Mouse (Mus musculus) left cerebral cortex, postnatal 14 days (tissue): ENCODE results near the gene Slc17a7. TPM values are rescaled to one million over a fixed set of nuclear protein-coding genes. Genes with fewer than 3 reads are reported as not detected.

Experiments used
- DNase-seq, 2 experiments: peaks; one replicate each; pipeline ENCODE4 v3.0.0; 2021 to 2022; ENCODE audit warnings: low spot score in 2 of 2, mixed read lengths in 1 of 2
- intact Hi-C: fragments of 180-260 bp; cut with DNase I; formaldehyde crosslinking; loops from one replicate; pipeline ENCODE4 v1.15.1; 2025
- total RNA-seq, 2 experiments: library from RNA; stranded (reverse); gene quantifications; 2 replicates each; pipeline ENCODE4 v1.2.3; 2021

The Slc17a7 gene
- total RNA-seq, 2 experiments from 2014 or later, result 1,570 to 1,628 TPM

DNA sequence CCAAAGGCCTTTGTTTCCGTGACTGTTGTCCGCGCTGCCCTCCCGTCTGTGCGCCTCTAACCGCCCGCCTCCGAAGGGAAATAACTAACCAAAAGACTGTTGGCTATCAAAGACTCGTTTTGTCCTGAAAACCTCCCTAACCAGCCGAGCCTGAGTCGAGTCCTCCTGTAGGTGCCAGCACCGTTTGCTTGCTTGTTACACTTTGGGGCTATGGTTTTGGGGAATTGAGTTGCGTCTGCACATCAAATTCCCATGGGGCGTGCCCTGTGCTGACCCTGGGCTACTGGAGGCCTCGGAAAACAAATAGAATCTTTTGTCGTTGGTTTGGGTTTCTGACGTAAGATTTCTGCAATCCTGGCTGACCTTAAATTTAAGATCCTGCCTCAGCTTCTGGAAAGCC lies 34.4 kb upstream of the Slc17a7 start:
- no peak for DNase-seq
- intact Hi-C loops, result no loop called here

DNA sequence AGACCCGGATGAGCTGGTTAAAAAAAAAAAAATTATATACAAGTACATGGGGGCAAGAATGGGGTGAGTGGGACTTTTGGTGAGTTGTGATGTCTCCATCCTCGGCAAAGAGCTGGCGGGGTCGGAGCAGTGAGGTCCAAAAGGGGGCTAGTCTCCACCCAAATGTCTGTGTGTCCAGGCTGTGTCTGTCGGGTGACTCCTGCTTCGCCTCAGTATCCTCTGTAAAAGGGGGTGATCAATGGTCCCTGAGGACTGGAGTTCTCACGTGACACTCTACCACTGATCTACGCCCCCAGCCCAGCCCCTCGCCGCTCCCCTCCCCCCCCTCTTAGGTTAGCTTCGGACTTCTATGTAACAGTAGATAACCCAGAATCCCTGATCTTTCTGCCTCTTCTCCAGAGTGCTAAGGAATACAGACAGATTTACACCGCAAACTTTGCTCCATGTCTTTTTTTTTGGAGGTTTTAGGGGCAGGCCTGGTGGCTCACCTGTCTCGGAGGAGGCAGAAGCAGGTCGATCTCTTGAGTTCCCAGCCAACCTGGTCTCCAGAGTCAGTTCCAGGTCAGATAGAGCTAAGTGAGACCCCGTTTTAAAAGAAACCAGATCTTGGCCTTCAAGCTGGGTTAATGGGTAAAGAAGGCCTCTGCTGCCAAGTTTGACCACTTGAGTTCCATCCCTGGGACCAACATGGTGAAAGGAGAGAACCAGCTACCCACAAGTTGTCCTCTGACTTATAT lies 33.8 kb upstream of the Slc17a7 start:
- intact Hi-C loops, result no loop called here
- no peak for DNase-seq

DNA sequence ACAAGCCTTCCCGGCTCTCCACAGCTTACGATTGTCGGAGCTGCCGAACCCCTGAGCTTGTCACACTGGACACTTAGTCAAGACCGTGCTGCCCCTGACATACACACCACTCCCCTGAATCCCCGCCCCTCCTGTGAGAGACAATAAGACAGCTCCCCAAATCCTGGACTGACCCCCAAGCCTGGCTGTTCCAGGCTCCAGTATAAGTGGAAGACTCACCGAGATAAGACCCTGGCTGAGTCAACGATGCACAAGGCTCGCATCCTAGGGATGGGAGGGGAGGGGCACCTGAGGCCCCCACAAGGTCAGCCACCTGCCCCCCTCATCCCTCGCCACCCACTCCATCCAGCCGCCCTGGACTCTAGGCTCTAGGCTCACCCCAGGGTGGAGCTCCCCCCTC lies 31.9 kb upstream of the Slc17a7 start:
- DNase-seq, result no peak
- intact Hi-C loops, result no loop called here

DNA sequence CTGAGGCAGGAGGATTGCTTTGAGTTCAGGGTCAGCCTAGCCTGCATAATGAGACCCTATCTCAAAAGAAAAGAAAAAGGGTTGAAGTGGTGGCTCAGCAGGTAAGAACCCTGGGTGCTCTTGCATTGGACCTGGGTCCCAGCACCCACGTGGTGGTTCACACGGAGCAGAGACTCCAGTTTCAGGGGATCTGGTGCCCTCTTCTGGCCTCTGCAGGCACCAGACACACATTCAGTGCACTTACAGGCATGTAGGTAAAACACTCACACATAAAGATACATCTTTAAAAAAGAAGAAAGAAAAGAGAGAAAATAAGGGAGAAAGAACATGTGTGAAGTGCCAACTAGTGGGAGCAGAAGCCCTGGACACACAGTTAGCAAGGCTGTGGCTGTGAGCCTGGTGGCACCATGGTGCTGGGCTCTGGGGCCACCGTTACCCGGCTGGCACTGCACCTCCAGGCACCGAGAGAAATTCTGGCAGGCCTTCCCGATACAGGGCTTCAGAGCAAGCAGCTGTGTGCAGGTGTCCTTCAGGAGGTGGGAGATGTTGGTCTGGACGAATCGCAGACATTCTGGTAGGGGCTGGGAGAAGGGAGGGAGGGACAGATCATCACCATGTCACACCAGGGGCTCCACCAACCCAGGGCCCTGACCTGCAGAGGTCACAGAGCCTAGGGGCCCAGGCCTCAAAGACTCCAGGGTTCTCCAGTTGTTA lies 30.1 kb upstream of the Slc17a7 start:
- no peak for DNase-seq
- intact Hi-C loops, result no loop called here

DNA sequence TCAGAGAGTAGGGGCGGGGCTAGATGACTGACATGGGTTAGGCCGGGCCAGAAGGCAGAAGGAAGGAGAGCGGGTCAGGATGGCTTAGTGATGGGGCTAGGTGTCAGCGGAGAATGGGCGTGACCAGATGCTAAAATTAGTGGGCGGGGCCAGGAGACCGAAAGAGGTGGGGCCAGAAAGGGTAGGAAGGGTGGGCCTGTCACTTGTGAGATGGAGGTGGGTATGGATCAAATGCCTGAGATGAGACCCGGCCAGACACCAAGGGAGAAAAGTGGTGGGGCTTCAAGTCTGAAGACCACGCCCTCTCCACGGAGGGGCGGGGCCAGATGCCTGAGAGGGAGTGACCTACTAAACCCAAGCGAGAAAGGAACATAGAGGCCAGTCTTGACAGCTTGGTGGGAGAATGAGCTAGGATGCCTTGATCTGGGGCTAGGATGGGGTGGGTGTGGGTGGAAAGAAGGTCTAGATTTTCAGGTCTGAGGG lies 29.2 kb upstream of the Slc17a7 start:
- intact Hi-C loops, result no loop called here
- DNase-seq, result no peak

DNA sequence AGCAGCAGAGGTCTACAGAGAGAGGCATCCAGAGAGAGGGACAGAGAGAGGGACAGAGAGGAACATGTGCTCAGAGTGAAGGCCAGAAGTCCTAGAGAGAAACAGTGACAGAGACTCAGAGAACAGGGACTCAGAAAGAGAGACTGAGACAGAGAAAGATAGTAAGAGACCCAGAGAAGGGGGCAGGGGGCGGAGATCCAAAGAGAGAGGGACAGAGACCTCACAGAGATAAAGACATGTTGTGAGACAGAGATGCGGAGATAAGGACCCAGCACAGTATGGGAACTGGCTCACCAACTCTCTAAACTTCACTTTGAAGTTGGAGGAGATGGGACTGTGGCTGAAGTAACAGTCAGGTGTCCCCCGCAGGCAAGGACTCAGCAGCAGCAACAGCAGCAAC lies 28.4 kb upstream of the Slc17a7 start:
- no peak for DNase-seq
- intact Hi-C loops, result no loop called here

DNA sequence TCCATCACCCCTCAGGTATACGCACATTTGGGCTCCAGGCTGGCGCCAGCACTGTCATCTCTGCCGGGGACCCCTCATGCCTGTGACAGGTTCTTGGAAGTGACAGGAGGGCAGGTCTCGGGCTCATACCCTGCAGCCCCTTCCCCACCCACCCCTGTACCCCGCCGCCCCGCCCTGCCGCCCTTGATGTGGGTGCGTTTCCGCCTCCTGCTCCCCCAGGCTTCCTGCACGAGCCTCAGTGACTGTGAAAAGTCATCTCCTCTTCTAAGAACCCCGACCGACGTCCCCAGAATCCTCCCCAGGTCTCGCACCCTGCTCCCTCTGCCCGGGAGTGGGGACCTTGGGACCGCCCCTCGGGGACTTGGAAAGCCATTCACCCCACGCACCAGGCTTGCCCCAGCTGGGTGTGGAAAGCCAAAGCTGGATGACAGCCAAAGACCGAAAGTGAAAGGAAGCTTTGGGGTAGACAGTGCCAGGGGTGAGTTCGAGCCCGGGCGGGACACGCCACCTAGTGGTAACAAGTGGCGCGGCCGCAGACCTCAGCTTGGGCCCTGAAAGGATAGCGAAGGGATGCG lies 27.7 kb upstream of the Slc17a7 start, which contains the start of the genes Gm45713 and Flt3l:
Gm45713 (minus strand) TSS at position 239 of the 575 bp plus-strand sequence.
Flt3l (minus strand) TSS at position 440 of the 575 bp plus-strand sequence.
- intact Hi-C loops, result loop anchor here (2.0 kb wide), 1 partner anchor 57 kb away; no protein-coding TSS in a partner anchor
- peak; percentile 87 to 89 for DNase-seq

DNA sequence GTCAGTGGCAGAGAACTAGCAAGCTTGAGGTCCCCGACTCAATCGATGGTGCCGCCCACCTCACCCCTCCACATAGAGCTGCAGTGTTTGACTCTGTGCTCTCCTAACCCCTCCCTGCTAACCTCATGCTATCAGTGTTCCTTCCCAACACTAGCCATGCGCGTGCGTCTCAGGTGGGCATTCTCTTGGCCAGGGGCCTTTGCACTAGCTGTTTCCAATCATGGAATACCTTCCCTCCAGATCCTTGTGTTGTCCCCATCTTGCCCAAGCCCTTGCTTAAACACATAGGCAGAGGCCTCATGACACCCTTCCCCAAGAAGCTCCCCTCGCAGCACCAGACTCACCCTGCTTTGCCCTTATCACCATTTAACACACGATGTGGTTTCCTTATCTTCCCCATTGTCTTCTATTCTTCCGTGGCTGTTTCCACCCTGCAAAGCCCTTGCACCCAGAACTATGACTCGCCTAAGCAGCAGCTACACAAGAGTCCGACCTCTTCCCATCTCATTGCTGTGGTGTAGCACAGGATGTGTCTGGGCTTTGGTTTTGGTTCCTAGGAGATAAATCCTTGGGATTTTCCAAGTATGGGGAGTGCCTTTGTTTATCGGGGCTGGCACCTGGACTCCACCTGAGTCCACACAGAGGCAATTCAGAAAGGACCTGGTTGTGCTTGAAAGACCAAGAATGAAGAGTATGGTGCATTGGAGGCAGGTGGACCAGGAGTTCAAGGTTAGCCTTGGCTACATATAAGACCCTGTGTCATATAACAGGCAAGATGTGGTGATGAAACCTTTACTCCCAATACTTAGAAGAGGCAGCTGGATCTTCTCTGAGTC lies 26.4 kb upstream of the Slc17a7 start:
- no peak for DNase-seq
- intact Hi-C loops, result loop anchor here (2.0 kb wide), 1 partner anchor 59 kb away; no protein-coding TSS in a partner anchor

DNA sequence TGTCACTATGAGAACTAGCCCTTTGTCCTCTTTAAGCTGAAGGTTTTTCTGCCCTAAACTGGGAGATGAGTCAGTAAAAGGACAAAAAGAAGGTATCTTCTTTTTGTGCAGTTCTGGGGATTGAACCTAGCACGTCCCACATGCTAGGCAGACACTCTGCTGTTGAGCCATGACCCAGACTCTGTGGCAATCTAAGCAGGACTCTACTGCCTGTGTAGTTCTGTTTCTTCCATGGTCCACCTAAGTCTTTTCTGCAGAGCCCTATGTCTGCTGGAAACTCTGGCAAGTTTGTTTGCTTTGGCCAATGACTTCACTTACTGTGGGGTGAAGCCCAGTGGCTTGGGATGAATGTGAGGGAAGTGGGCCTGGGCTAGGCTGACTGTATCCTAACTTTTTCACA lies 25.3 kb upstream of the Slc17a7 start:
- intact Hi-C loops, result no loop called here
- DNase-seq, result no peak

DNA sequence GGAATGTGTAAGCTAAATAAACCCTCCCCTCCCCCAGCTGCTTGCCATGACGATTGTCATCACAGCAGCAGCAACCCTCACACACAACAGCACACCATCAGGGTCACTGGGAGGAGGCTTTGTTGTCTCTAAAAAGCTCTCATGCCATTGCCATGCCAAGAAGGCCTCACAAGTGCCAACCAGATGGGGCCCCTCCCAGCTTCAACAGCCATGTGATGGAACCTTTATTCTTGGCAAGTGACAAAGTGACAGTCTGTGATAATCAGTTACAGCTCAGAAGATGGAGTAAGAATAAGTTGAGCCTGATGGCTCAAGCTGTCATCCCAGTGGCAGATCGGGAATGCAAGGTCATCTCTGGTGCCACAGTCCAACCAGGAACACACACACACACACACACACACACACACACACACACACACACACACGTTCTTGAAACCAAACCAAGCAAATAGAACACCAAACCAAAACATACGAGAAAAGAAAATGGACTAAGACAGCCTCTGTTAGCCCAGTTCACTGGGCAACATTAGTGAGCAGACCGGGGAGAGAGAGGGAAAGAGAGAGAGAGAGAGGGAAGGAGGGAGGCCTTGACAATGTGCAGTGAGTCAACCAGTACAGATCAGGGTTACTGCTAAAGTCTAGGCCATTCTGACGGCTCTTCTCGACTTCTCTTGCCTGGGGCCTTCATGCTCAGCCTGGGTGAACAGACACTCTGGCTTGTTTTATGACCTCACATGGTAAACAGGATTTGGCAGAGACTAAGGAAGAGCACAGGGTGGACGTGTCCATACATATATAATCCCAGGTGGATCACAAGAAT lies 23.6 kb upstream of the Slc17a7 start:
- DNase-seq, result no peak
- intact Hi-C loops, result no loop called here

DNA sequence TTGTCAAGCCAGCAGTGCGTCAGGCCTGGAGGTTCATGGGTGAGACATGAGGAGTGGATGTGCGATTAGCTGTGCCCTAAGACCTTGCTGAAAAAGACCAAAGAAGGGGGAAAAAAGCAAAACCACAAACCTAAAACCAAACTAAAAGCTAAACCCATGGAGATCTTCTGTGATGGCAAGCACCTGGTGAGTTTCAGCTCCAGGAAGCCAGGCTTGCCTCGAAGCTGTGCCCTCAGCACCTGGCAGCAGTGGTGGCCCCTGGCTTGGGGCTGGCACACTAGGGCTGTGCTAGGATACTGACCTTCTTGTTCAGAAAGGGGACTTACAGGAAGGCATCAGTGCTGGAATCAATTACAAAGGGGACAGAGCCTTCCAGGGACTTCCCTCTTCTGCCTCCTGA lies 22.4 kb upstream of the Slc17a7 start:
- intact Hi-C loops, result no loop called here
- no peak for DNase-seq

DNA sequence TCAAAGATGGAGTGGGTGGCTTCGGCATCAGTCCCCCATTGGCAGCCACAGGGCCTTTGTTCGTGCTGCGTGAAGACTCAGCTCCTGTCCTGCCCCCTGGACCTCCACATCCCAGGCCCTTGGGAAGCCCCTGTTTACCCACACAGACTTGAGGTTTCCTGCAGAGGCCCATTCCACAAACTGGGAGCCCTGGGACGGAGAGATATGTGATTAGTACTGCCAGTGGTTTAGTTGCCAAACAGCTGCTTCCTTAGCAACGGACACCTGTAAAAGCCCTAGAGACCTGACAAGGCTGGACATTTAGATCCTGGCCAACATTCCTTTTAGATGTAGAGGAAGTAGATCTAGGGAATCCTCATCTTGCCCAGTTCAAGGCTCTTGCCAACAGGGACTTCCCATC lies 21.8 kb upstream of the Slc17a7 start:
- intact Hi-C loops, result no loop called here
- DNase-seq, result no peak

DNA sequence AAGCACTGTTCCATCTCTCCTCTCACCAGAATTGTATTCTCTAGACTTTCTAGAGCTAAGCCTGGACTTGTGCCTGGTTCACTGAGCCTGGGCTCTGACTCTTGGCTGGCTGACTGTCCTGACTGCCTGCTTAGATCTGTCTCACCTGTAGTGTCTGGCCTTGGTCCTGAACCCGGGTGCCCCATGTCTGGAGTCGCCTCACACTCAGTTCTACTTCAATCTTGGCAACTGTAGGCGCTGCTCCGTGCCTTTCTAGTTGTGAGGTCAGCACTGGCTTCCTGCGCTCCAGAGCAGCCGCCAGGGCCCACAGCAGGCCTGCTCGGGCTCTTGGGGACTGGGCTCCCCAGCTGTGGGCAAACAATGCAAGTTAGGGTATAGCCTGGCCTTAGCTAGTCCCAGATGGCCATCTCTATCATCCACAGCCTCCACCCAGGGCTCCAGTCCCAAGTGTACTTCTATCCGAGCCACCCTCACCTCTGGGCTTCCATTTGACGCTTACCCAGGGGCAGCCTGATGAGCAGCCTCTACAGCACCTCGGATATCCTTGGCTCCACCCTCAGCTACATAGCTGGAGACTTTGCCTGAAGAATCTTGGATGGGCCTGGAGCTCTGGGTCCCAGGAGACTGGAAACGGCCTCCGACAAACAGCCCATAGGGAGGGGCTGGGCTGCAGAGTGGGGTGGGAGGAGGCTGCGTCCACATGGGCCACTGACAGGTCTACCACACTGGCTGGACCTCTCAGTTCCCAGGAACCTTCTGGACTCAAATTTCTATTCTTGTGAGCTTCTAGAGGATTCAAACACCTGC lies 19.2 kb upstream of the Slc17a7 start:
- DNase-seq, result no peak
- intact Hi-C loops, result no loop called here

DNA sequence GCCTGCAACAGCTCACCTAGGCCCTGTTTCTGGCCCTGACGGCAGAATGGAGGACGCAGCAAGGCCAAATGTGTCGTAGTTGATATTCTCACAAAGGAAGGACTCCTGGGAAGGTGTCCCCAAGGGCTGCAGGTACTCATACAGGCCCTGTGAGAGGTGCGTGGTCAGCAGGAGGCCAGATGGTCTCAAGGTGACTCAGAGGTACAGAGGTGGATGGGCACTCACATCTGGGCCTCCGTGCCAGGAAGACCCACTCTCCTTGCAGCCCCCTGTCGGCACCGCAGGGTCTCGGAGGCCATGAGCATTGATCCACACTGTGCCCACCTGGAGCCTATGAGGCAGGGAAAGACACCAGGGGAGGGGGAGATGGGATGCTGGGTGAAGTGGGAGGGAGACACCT lies 18.3 kb upstream of the Slc17a7 start:
- intact Hi-C loops, result no loop called here
- DNase-seq, result no peak

DNA sequence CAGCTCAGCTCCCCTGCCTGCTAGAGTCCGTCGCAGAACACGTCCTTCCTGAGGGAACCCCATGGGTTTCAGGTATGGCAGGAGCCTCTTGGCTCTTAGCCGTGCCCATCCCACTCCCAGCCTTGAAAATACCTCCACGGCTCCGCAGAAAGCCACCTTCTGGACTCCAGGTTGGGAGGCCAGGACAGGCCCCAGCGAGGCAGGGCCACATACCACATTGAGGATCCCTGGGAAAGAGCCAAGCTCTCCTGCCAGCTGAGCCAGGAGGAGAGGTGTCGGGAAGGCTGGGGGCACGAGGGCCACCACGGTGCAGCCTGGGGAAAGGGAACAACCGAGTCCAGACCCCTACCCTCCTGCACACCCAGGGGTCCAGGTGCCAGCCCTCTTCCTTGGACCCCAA lies 16.5 kb upstream of the Slc17a7 start:
- intact Hi-C loops, result no loop called here
- no peak for DNase-seq

DNA sequence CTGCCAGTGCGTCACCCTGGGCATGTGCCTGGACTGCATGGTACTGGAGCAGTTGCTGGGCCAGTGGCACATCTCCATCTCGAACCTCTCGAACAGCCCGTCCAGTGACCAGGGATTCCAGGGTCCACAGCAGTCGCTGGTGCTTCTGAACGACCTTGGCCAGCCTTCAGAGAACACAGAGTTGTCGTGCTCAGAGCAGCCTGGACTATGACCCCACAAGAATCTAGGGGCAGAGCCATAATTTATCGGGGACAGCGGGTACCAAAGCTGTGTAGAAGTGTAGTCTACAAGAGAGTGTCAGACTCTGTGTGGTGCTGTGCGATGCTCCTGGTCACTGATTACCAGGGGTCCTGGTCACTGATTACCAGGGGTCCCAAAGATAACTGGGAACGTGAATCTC lies 15.8 kb upstream of the Slc17a7 start:
- intact Hi-C loops, result no loop called here
- no peak for DNase-seq

DNA sequence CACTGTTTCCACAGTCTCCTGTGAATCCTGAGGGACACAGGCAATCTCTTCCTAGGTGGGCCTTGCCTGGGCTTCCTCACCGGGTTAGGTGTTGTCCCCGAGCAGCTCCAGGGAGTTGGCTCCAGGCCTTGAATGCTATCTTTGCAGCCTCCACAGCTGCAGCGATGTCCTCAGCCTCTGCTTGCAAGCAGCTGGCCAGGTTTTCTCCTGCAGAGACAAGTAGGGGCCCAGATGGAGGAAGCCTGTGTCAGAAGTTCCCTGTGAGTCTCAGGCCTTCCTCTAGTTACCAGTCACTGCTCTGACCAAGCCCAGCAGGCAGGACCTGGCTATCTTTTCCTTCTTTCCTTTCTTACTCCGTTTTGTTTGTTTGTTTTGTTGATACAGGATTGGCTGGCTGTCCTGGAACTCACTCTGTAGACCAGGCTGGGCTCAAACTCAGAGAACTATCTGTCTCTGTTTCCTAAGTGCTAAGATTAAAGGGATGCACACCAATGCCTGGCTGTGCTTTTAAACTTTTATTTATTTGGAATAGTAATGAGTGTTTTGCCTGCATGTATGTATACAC lies 15.1 kb upstream of the Slc17a7 start:
- no peak for DNase-seq
- intact Hi-C loops, result no loop called here

DNA sequence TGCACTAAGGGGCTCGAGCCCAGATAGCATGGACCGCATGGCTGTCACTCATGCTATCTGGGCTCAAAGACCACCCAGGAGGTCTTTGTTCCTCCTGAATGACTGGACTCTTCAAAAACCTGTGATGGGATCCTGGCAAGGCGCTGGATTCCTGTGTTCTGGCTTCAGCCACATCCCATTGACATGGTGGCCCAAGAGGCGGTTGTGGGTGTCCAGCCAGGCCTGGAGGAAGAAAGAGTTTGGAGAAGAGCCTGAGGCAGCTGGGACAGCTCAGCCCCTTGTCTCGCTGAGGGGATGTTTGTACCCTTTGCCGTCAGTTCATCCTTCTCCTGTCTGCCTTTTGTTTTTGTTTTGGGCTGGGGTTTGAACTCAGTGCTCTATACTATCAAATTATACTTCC lies 14.2 kb upstream of the Slc17a7 start:
- intact Hi-C loops, result no loop called here
- no peak for DNase-seq
